Mouse (Mus musculus): ENCODE measurements around the gene Tsga8.

The Tsga8 gene

GRCm38 (mm10) chrX:83487598-83487997, at the start of gene Tsga8:
Tsga8 (minus strand) TSS chrX:83487924.
- no peak for DNase-seq (ENCODE audit: extremely low read depth, low read depth)
